Mouse (Mus musculus) effector memory CD4-positive, alpha-beta T cell, adult 5 months (primary cell): ENCODE measurements around the gene Tatdn2. TPM values are rescaled to one million over a fixed set of nuclear protein-coding genes. Genes with fewer than 3 reads are reported as not detected.

ENCODE experiments used
- polyA plus RNA-seq: library from polyadenylated mRNA; unstranded; fragments of 100-300 nt; shearing (Covaris generic); gene quantifications from one replicate; pipeline ENCODE4 v1.2.1, GENCODE M21; 2017

Tatdn2 gene
- polyA plus RNA-seq: 26.4 TPM

GRCm38 (mm10) chr6:113696582-113697221 lies at the start of gene Tatdn2:
TSS of gene Tatdn2 (plus strand) at chr6:113697050.

DNA sequence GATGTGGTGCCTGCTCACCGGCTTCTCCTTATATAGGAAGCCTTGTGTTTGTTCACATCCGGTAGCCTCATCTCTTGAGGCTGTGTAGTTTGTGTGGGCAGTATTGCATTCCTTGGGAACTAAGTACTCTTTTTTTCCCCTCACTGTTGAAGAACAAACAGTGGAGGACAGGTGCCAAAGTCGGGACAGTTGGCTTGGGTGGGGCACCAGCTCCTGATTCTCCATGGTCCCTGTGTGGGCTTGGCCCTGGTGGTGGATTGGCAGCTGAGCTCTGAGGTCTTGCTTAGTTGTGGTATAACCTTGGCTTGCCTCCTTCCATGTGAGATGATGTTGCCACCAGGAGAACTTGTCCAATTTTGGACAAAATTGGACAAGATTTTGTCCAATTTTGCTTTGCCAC lies 23.0 kb downstream of the Tatdn2 start, which contains the start of gene Ghrl:
Gene Ghrl (minus strand): TSS at position 3 of the 400 bp plus-strand sequence.

GRCm38 (mm10) chr6:113740236-113741217 lies 43.7 kb downstream of the Tatdn2 start, which contains the start of gene Sec13:
TSS of gene Sec13 (minus strand) at chr6:113740743.

Other genes with a start within 250 kb of the Tatdn2 start
- gene Il17re, start 238.6 kb upstream of the Tatdn2 start, polyA plus RNA-seq: 0.22 TPM
- not detected for gene Il17rc, start 225.6 kb upstream of the Tatdn2 start, polyA plus RNA-seq
- gene Creld1, start 213.8 kb upstream of the Tatdn2 start, polyA plus RNA-seq: 5.5 TPM
- gene Prrt3, start 195.1 kb upstream of the Tatdn2 start, polyA plus RNA-seq: 0.19 TPM
- gene Emc3, start 165.4 kb upstream of the Tatdn2 start, polyA plus RNA-seq: 84.2 TPM
- 1.5 TPM for gene Fancd2, start 165.4 kb upstream of the Tatdn2 start, polyA plus RNA-seq
- not detected for gene Fancd2os, start 96.3 kb upstream of the Tatdn2 start, polyA plus RNA-seq
- 142 TPM for gene Brk1, start 92.3 kb upstream of the Tatdn2 start, polyA plus RNA-seq
- 28.3 TPM for gene Vhl, start 73.1 kb upstream of the Tatdn2 start, polyA plus RNA-seq
- 123 TPM for gene Irak2, start 58.6 kb upstream of the Tatdn2 start, polyA plus RNA-seq
- gene Ghrl, start 22.8 kb downstream of the Tatdn2 start, polyA plus RNA-seq: not detected
- gene Sec13, start 43.7 kb downstream of the Tatdn2 start, polyA plus RNA-seq: 124 TPM